Mouse (Mus musculus) ES-E14 (cell line): ENCODE measurements around the gene Nhs.

Experiments
- HCFC1 ChIP-seq: IDR thresholded peaks from 2 replicates; pipeline ENCODE4 v1.6.1; 2012; ENCODE audit warnings: low read length, inconsistent platforms, borderline replicate concordance; ENCODE audit not compliant: insufficient read depth
- ZC3H11A ChIP-seq: IDR thresholded peaks from 2 replicates; pipeline ENCODE4 v1.6.1; 2012; ENCODE audit warnings: low read depth, mild to moderate bottlenecking, inconsistent platforms, low read length, borderline replicate concordance

DNA sequence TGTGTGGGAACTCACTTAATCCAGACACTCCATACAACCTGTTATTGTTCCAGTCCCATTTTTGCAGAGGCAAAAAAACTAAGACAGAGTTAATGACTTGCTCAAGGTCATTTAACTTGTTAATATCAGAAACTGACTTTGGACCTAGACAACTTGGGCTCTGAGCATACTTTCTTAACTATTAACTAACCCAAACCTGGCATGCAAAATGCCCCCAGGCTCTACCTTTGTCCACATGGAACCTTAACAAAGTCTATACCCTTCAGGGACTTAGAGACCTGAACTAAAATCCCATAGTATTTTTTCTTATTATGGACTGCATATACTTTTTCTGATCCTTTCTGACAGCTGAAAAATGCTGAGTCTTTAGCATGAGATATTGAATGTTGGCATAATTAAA is 179.6 kb downstream of the Nhs start:
- TF ChIP-seq ZC3H11A (no peak), HCFC1 (no peak)
